Mouse (Mus musculus) liver, embryonic 16.5 days (tissue): Measurements from ENCODE around the gene Pot1b. TPM values are rescaled to one million over a fixed set of nuclear protein-coding genes. Genes with fewer than 3 reads are reported as not detected.

Experiments
- ATAC-seq: fragments of 200-750 bp; cut with Nextera tagmentation; 2 replicates; pipeline ENCODE4 v1.8.0; 2017; ENCODE audit warnings: low read depth, mild to moderate bottlenecking, moderate number of reproducible peaks, moderate library complexity
- H3K27ac ChIP-seq: fragments of 300-500 bp; sonication (generic); 2 replicates; pipeline ENCODE4 v1.5.1; 2014; ENCODE audit warnings: mild to moderate bottlenecking, low read length
- H3K27me3 ChIP-seq: fragments of 300-500 bp; sonication (generic); 2 replicates; pipeline ENCODE4 v1.6.1; 2014; ENCODE audit warnings: low read depth, low read length, mixed read lengths; ENCODE audit not compliant: control insufficient read depth, insufficient read depth
- H3K36me3 ChIP-seq: fragments of 300-500 bp; sonication (generic); 2 replicates; pipeline ENCODE4 v1.6.1; 2014; ENCODE audit warnings: mild to moderate bottlenecking; ENCODE audit not compliant: control insufficient read depth, insufficient read depth
- H3K4me1 ChIP-seq: fragments of 300-500 bp; sonication (generic); 2 replicates; pipeline ENCODE4 v1.6.1; 2014; ENCODE audit warnings: low read depth, low read length, mixed read lengths; ENCODE audit not compliant: control insufficient read depth
- H3K4me2 ChIP-seq: fragments of 300-500 bp; sonication (generic); 2 replicates; pipeline ENCODE4 v1.6.1; 2014; ENCODE audit warnings: low read depth, low read length, mixed read lengths
- H3K4me3 ChIP-seq: fragments of 300-500 bp; sonication (generic); 2 replicates; pipeline ENCODE4 v1.5.1; 2014; ENCODE audit warnings: low read depth, mild to moderate bottlenecking, low read length
- H3K9ac ChIP-seq: fragments of 300-500 bp; sonication (generic); 2 replicates; pipeline ENCODE4 v1.6.1; 2014; ENCODE audit warnings: low read depth, low read length
- H3K9me3 ChIP-seq: fragments of 300-500 bp; sonication (generic); replicated peaks from 2 replicates; pipeline ENCODE4 v1.6.1; 2016; ENCODE audit warnings: low read length; ENCODE audit not compliant: control insufficient read depth
- WGBS: fragments of 180-500 bp; shearing (Covaris S2); extraction: QIAGEN DNeasy Blood & Tissue Kit; methylation state at CpG from one replicate; pipeline ENCODE4 v1.1.7; 2014; ENCODE audit not compliant: insufficient replicate concordance; 5-methylcytosine and 5-hydroxymethylcytosine counted together
- polyA plus RNA-seq: library from polyadenylated mRNA; unstranded; fragments of >200 nt; fragmentation: Nextera tagmentation; extraction: Ambion mirVana; gene quantifications from 2 replicates; pipeline ENCODE4 v1.2.1, GENCODE M21; 2015

Pot1b gene
- polyA plus RNA-seq, 1 experiment from 2014 or later: 3.8 TPM

DNA sequence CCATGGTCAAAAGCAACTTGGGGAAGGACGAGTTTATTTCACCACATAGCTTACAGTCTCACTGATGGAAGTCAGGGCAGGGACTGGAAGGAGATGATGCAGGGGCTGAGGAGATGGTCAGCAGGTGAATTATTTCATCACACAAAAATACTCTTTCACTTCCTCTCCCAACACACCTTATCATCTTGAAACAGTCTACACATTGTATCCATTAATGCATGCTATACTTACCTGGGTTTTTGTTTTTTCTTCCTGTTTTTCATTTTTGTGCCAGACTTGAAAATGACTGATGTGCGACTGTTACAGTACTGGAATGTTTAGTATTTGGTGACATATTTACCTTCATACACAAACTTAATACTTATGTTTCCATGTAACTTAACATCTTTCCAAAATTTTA is 13.0 kb downstream of the Pot1b start:
- Histone ChIP-seq H3K9me3 (no peaks in the 10 kb centered on the region), H3K27me3 (no peaks in the 10 kb centered on the region), H3K27ac (no peak overlapping the region), H3K4me1 (no peaks in the 10 kb centered on the region), H3K9ac (no peak overlapping the region), H3K4me3 (no peak overlapping the region), H3K4me2 (no peak overlapping the region), H3K36me3 (peaks cover 6% of the 10 kb centered on the region)
- ATAC-seq: no peak
- 67% methylated on average over 2 of the region's 2 CpGs for WGBS

DNA sequence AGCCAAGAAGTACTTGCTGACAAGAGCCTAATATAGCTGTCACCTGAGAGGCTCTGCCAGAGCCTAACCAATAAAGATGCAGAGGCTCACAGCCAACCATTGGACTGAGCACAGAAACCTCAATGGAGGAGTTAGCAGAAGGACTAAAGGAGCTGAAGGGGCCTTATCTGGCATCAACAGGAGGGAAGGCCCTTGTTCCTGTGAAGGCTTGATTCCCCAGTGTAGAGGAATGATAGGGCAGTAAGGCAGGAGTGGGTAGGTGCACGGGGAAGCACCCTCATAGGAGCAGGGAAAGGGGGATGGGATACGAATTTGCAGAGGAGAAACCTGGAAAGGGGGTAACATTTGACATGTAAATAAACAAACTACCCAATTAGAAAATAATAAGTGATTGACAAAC is 51.3 kb downstream of the Pot1b start:
- WGBS: 24% methylated on average over 2 of the region's 2 CpGs

DNA sequence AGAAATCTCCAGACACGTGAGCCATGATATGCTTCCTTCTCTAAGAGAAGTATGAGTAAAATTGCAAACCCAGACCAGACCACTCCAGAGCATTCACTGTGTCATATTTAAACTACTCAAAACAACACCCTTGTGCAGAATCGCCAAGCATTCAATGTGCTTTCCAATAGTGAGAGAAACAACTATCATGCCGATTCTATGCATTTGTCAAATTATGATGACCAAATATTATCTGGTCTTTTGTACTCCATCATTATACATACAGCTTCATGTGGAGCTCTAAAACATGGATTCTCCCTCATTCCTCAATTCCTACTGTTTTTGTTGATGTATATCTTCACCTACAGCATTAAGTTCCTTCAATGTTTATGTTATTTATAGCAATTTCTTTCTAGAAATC is 87.3 kb downstream of the Pot1b start, which contains the start of gene Vmn2r118:
Gene Vmn2r118, minus strand, starts transcription at position 101 of the 400 bp plus-strand sequence.
- Histone ChIP-seq H3K27me3 (no peaks in the 10 kb centered on the region), H3K4me2 (no peak within 1 kb of the TSS), H3K9me3 (no peaks in the 10 kb centered on the region), H3K36me3 (no peaks in the 10 kb centered on the region), H3K4me1 (no peaks in the 10 kb centered on the region), H3K4me3 (no peak within 1 kb of the TSS), H3K27ac (no peak within 1 kb of the TSS), H3K9ac (no peak within 1 kb of the TSS)
- 62% methylated on average over 3 of the region's 3 CpGs for WGBS
- no peak for ATAC-seq

More for the DNA sequence above, 51.3 kb downstream of the Pot1b start:
- no peaks in the 10 kb centered on the region for H3K36me3 ChIP-seq
- H3K27ac ChIP-seq: no peak overlapping the region
- H3K4me2 ChIP-seq: peak overlapping the region; percentile 21; the same call in 1 of the 2 replicates
- H3K4me1 ChIP-seq: no peaks in the 10 kb centered on the region; the same call in 1 of the 2 replicates
- no peak overlapping the region for H3K4me3 ChIP-seq
- H3K27me3 ChIP-seq: no peaks in the 10 kb centered on the region
- ATAC-seq: peak; percentile 93
- H3K9me3 ChIP-seq: no peaks in the 10 kb centered on the region
- no peak overlapping the region for H3K9ac ChIP-seq

Other genes starting within 250 kb of the Pot1b start
- not detected in 2 replicates for gene Vmn2r118, start 87.4 kb downstream of the Pot1b start, polyA plus RNA-seq
- gene Adgre4, start 37.4 kb upstream of the Pot1b start, polyA plus RNA-seq: 2.2 and 2.6 TPM in 2 replicates
- gene Zfp119a, start 166.3 kb upstream of the Pot1b start, polyA plus RNA-seq: 2.8 and 2.9 TPM in 2 replicates
- 6.1 and 7.2 TPM in 2 replicates for gene Zfp959, start 179.5 kb upstream of the Pot1b start, polyA plus RNA-seq
- 2.5 and 2.8 TPM in 2 replicates for gene Zfp119b, start 236.9 kb upstream of the Pot1b start, polyA plus RNA-seq
- gene Ebi3, start 240.0 kb upstream of the Pot1b start, polyA plus RNA-seq: 7.6 and 9.8 TPM in 2 replicates
- 7.2 and 7.5 TPM in 2 replicates for gene Yju2, start 246.5 kb upstream of the Pot1b start, polyA plus RNA-seq